Mouse (Mus musculus) midbrain, embryonic 13.5 days (tissue): ENCODE results near the gene Ppp2r1b. TPM values are rescaled to one million over a fixed set of nuclear protein-coding genes. Genes with fewer than 3 reads are reported as not detected.

Experiments used
- ATAC-seq: fragments of 200-750 bp; cut with Nextera tagmentation; 2 replicates; pipeline ENCODE4 v1.8.0; 2017; ENCODE audit warnings: mild to moderate bottlenecking, moderate TSS enrichment, moderate library complexity
- H3K27ac ChIP-seq: fragments of 300-500 bp; sonication (generic); 2 replicates; pipeline ENCODE4 v1.5.1; 2015; ENCODE audit warnings: inconsistent platforms, mild to moderate bottlenecking, moderate library complexity
- H3K27me3 ChIP-seq: fragments of 300-500 bp; sonication (generic); 2 replicates; pipeline ENCODE4 v1.6.1; 2015; ENCODE audit warnings: mild to moderate bottlenecking, inconsistent platforms
- H3K36me3 ChIP-seq: fragments of 300-500 bp; sonication (generic); 2 replicates; pipeline ENCODE4 v1.6.1; 2015; ENCODE audit warnings: mild to moderate bottlenecking, inconsistent platforms
- H3K4me1 ChIP-seq: fragments of 300-500 bp; sonication (generic); replicated peaks from 2 replicates; pipeline ENCODE4 v1.6.1; 2015; ENCODE audit warnings: inconsistent platforms
- H3K4me2 ChIP-seq: fragments of 300-500 bp; sonication (generic); replicated peaks from 2 replicates; pipeline ENCODE4 v1.6.1; 2015; ENCODE audit warnings: moderate library complexity, mild to moderate bottlenecking, inconsistent platforms
- H3K4me3 ChIP-seq: fragments of 300-500 bp; sonication (generic); replicated peaks from 2 replicates; pipeline ENCODE4 v1.5.1; 2015; ENCODE audit warnings: mild to moderate bottlenecking, inconsistent platforms
- H3K9ac ChIP-seq: fragments of 300-500 bp; sonication (generic); replicated peaks from 2 replicates; pipeline ENCODE4 v1.6.1; 2015; ENCODE audit warnings: mild to moderate bottlenecking, inconsistent platforms
- H3K9me3 ChIP-seq: fragments of 300-500 bp; sonication (generic); 2 replicates; pipeline ENCODE4 v1.6.1; 2016; ENCODE audit warnings: mild to moderate bottlenecking, inconsistent platforms
- WGBS: fragments of 180-500 bp; shearing (Covaris S2); methylation state at CpG from one replicate; pipeline ENCODE4 v1.1.7; 2015; 5-methylcytosine and 5-hydroxymethylcytosine counted together
- polyA plus RNA-seq: library from polyadenylated mRNA; unstranded; fragments of >200 nt; fragmentation: Nextera tagmentation; extraction: Ambion mirVana; gene quantifications from 2 replicates; pipeline ENCODE4 v1.2.1, GENCODE M21; 2015

The Ppp2r1b gene
- polyA plus RNA-seq, 1 experiment from 2014 or later: 58.0 TPM

DNA sequence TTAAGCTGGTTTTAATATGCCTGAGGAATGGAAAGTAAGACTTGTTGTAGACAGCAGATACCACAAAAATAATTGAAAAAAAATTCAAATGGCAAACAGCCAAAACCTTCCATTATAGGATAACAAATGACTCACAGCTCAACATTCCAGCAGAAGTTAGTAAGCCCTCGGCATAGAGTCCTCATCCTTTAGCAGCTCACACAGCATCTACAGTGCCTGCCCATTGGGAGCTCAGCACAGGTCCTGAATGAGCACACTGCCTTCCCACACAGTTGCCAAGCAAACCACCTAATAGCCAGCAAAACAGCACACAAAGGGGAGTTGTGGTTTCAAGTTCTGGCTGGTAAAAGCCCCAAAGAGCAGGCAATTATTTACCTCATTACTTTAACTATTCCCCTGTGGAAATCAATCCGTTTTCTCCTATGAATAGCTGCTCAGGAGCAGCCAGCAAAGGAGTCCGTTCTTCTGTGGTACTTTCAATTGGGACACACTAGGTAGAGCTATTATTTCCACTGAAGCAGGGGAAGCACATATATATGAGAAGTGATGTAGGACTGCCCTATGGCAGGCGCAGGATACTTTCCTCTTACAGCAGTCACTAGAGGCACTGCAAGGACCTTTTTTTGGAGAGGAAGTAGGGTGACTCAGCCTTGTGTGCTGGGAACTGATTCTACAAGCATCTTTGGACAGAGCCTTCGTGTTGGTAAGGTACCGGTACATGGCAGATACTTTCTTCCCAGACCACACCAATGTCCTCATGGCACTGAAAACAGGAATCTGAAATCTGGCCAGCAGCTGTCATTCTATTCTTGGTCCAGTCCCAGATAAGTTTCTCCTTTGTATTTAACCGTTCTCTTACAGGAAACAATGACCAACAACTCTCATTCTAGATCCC lies 55.2 kb downstream of the Ppp2r1b start:
- H3K9ac ChIP-seq: no peak overlapping the region
- no peak overlapping the region for H3K4me2 ChIP-seq
- no peaks in the 10 kb centered on the region for H3K9me3 ChIP-seq
- H3K36me3 ChIP-seq: peaks cover 33% of the 10 kb centered on the region
- no peaks in the 10 kb centered on the region for H3K4me1 ChIP-seq
- WGBS: 82% methylated on average over 7 of the region's 7 CpGs
- H3K27ac ChIP-seq: no peak overlapping the region
- no peak overlapping the region for H3K4me3 ChIP-seq
- H3K27me3 ChIP-seq: no peaks in the 10 kb centered on the region
- no peak for ATAC-seq

DNA sequence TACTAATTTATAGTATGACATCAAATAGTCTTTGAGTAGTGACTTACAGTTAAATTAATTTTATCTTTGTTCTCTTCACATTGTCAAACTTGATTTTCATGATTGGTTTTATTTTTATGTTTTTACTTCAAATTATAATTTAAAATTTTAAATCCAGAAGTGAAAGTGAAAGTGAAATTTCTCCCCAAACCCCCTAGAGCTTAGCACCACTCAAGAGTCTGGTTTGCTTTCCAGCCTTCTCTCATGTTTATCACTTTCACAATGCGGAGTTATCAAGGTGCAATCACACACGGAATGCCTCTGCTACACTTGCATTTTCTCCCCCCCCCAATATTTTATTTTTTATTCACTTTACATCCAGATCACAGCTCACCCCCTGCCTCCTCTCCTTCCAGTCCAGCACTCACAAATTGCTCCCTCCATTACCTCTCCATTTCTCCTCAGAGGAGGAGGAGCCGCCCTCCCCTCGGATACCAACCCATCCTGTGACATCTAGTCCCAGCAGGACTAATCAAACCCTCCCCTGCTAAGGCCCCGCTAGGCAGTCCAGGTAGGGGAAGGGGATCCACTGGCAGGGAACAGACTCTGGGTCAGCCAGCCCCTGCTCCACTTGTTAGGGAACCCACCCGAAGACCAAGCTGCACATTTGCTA lies 59.2 kb downstream of the Ppp2r1b start:
- no peaks in the 10 kb centered on the region for H3K27me3 ChIP-seq
- no peaks in the 10 kb centered on the region for H3K4me1 ChIP-seq
- no peak for ATAC-seq
- H3K9me3 ChIP-seq: no peaks in the 10 kb centered on the region
- H3K9ac ChIP-seq: no peak overlapping the region
- H3K4me3 ChIP-seq: no peak overlapping the region
- H3K27ac ChIP-seq: no peak overlapping the region
- WGBS: 79% methylated on average over 6 of the region's 6 CpGs
- no peak overlapping the region for H3K4me2 ChIP-seq
- H3K36me3 ChIP-seq: peaks cover 9% of the 10 kb centered on the region; the same call in 1 of the 2 replicates

DNA sequence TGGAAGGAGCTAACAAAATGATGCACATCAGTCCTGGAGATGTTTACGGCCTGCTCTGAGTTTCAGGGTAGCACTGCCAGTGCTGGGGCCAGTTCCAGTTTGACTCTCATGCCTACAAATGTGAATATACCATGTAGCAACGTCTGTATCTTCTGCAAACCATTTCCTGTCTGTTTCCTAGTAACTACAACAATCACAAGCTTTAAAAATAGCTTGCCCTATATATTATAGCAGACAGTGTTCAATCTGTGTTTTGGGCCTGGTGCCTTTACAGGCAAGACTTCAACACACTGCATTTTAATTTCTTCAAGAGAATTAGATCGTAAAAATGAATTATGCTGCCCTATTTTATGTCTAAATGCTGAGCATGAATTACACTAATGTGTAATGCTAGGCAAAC lies 60.2 kb downstream of the Ppp2r1b start:
- 91% methylated on average over 3 of the region's 3 CpGs for WGBS
- ATAC-seq: no peak

DNA sequence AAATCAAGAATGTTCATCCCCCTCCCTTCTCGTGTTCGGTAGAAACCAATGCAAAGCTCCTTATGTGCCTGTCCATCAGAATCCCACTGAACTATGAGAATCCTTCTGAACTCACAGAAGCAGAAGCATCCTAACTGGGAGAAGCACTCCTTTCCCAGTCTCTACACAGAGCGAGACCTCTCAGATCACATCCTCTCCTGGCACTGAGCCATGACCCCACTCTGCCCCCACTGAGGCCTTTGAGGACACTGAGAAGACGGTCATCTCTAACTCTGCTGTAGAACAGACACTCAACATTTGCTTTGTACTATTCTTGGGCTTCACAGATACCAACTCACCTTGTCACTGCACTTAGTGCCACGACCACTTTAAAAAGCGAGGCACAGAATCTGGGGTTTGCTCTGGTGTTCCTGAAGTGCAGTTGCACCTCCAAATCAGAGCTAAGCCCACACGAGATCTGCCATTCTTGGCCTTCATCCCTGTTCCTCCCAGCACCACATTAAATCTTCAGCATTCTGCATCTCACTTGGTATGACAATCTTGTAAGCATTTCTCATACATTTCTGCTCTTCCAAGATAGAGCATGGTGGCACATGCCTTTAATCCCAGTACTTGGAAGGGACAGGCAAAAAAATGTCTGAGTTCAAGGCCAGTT lies 66.9 kb downstream of the Ppp2r1b start:
- ATAC-seq: no peak
- no peak overlapping the region for H3K4me3 ChIP-seq
- 90% methylated on average over 7 of the region's 7 CpGs for WGBS

More for the DNA sequence above, 60.2 kb downstream of the Ppp2r1b start:
- Histone ChIP-seq H3K27ac (no peak overlapping the region), H3K4me3 (no peak overlapping the region), H3K36me3 (peaks cover 9% of the 10 kb centered on the region; the same call in 1 of the 2 replicates), H3K9me3 (no peaks in the 10 kb centered on the region), H3K27me3 (no peaks in the 10 kb centered on the region), H3K4me1 (no peaks in the 10 kb centered on the region), H3K9ac (no peak overlapping the region), H3K4me2 (no peak overlapping the region)

DNA sequence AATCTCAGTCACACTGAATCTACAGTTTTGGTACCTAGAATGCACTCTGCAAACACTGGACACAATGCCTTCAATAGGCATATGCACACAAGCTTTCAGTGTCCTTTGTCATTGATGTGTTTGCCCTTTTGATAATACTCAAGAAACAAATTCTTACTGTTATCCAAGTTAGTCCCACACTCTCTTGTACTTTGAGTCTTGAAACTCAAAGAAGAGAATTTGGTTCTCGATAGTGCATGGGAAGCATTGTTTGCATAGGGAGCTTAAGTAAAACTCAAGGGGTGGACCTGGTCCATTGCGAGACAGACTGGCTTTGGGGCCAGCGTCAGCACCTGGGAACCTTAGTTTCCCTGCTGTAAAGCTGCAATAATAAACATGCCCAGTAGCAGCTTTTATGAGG lies 73.0 kb downstream of the Ppp2r1b start:
- WGBS: 72% methylated on average over 3 of the region's 3 CpGs
- Histone ChIP-seq H3K4me3 (no peak overlapping the region), H3K36me3 (peaks cover 5% of the 10 kb centered on the region; the same call in 1 of the 2 replicates), H3K9me3 (no peaks in the 10 kb centered on the region), H3K9ac (no peak overlapping the region), H3K27me3 (no peaks in the 10 kb centered on the region), H3K27ac (no peak overlapping the region), H3K4me2 (no peak overlapping the region), H3K4me1 (no peaks in the 10 kb centered on the region)
- ATAC-seq: no peak

More for the DNA sequence above, 66.9 kb downstream of the Ppp2r1b start:
- Histone ChIP-seq H3K27ac (no peak overlapping the region), H3K4me1 (no peaks in the 10 kb centered on the region), H3K9me3 (no peaks in the 10 kb centered on the region), H3K9ac (no peak overlapping the region), H3K36me3 (peaks cover 12% of the 10 kb centered on the region; the same call in 1 of the 2 replicates), H3K27me3 (no peaks in the 10 kb centered on the region), H3K4me2 (no peak overlapping the region)

DNA sequence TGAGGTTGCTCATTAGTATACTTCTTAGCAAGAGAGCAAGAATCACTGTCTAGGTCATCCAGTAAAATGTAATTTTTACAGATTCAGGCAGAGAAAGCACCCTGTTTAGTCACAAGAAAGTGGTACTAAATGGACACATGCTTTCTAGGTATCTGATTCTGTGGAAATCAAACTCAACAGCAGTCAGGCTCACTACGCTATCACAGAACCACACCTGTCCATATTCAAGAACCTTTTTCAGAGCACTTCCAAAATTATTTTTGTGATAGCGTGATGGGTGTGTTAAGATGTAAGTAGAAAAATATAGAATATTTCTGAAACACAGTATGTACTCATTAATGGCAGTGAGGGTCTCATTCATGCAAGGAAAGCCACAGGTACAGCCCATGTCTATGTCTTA lies 74.5 kb downstream of the Ppp2r1b start:
- Histone ChIP-seq H3K4me1 (no peaks in the 10 kb centered on the region), H3K4me2 (no peak overlapping the region), H3K9ac (no peak overlapping the region), H3K27me3 (no peaks in the 10 kb centered on the region), H3K27ac (no peak overlapping the region), H3K4me3 (no peak overlapping the region), H3K36me3 (peaks cover 5% of the 10 kb centered on the region; the same call in 1 of the 2 replicates), H3K9me3 (no peaks in the 10 kb centered on the region)
- no peak for ATAC-seq
- WGBS: 99% methylated on average over 2 of the region's 2 CpGs

DNA sequence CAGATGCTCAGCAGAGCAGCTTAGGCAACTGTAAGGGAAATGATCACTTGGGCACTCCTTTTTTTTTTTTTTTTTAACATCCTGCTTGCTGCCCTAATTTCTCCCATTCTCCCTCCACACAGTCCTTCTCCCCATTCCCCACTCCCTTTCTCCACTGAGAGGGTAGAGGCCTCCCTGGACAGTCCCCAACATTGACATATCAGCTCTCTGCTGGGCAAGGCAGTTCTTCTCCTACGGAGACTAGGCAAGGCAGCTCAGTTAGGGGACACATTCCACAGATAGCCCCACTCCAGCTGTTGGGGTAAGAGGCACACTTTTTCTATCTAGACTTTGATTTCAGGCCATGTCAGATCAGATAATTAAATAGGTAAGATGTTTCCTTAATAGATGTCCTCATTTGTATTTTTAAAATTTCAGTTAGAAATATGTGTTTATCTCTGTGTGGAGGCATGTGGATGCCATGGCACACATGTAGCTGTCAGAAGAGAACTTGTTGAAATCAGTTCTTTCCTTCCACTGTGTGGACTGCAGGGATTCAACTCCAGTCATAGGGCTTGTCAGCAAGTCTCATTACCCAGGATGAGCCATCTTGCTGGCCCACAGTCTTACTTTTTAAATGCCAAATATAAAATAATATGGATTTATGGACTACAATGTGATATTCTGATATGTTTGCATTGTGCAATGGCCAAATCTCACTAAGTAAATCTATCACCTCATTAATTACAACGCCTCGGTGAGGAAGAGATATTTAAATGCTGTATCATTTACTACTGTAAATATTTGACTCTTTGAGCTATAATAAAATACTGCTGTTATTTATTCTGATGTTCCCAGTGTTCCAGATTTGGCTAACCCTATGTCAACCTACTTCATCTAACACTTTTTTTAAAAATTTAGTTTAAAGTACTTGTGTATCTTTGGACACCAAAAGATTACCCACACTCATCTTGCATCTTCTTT lies 76.1 kb downstream of the Ppp2r1b start:
- WGBS: 94% methylated on average over 3 of the region's 3 CpGs

DNA sequence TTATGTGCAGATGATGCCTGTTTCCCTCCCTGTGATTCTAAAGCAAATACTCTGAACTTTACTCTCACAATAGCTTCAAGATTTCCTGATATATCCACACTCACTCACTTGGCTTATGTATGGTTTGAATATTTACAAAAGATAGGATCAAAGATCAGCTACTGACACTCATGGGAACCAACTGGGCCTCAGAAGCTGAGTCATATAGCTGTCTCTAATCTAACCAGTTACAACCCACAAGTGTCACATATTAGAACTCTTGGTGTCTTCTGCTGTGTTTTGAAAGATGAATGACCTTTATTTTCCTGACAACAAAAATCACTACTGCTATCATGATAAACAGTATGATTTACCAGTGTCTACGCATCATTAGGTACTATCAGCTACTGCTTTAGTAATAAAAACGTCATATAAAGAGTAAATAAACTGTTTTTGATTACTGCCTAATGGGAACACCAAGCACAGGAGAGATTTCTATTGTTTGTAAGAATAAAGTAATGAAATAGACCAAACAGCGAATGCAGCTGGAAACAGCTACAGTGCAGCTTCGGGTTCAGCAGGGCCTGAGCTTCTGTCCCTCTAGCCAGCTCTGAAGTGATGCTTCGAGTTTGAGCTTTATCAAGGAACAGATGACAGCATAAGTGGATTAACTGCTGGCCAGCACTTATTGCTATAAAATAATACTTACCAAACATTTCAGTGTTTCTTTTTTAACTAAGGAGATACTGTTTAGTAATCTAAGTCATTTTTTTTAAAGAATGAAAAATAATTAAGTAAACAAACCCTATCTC lies 77.5 kb downstream of the Ppp2r1b start:
- 84% methylated on average over 5 of the region's 5 CpGs for WGBS
- Histone ChIP-seq H3K36me3 (no peaks in the 10 kb centered on the region), H3K27ac (no peak overlapping the region), H3K4me2 (no peak overlapping the region), H3K4me3 (no peak overlapping the region), H3K9me3 (no peaks in the 10 kb centered on the region), H3K4me1 (no peaks in the 10 kb centered on the region), H3K27me3 (no peaks in the 10 kb centered on the region), H3K9ac (no peak overlapping the region)
- no peak for ATAC-seq

More for the DNA sequence above, 76.1 kb downstream of the Ppp2r1b start:
- H3K9me3 ChIP-seq: no peaks in the 10 kb centered on the region
- H3K36me3 ChIP-seq: no peaks in the 10 kb centered on the region
- H3K27me3 ChIP-seq: no peaks in the 10 kb centered on the region
- no peak overlapping the region for H3K4me3 ChIP-seq
- no peak for ATAC-seq
- H3K27ac ChIP-seq: no peak overlapping the region
- H3K4me2 ChIP-seq: no peak overlapping the region
- no peak overlapping the region for H3K9ac ChIP-seq
- no peaks in the 10 kb centered on the region for H3K4me1 ChIP-seq

DNA sequence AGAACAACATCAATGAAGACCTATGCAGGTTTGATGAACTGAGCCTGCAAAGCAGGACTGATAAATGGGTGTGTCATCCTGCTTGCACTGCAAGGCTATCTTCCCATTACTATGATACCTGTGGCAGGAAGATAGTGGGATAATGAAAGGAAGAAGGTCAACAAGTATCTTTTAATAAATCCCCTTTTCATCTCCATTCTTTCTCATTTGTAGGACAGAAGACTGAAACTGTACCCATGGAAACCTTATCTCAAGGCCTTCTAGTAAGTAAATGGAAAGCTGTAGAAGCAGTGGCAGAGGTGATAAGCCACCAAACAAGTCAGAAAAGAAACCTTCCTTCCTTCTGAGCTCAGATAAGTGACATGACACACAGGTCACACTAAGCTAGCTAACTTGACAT lies 79.4 kb downstream of the Ppp2r1b start:
- H3K27me3 ChIP-seq: no peaks in the 10 kb centered on the region
- no peak overlapping the region for H3K9ac ChIP-seq
- no peaks in the 10 kb centered on the region for H3K4me1 ChIP-seq
- ATAC-seq: no peak
- H3K36me3 ChIP-seq: no peaks in the 10 kb centered on the region
- H3K4me3 ChIP-seq: no peak overlapping the region
- no peaks in the 10 kb centered on the region for H3K9me3 ChIP-seq
- H3K4me2 ChIP-seq: no peak overlapping the region
- H3K27ac ChIP-seq: no peak overlapping the region

DNA sequence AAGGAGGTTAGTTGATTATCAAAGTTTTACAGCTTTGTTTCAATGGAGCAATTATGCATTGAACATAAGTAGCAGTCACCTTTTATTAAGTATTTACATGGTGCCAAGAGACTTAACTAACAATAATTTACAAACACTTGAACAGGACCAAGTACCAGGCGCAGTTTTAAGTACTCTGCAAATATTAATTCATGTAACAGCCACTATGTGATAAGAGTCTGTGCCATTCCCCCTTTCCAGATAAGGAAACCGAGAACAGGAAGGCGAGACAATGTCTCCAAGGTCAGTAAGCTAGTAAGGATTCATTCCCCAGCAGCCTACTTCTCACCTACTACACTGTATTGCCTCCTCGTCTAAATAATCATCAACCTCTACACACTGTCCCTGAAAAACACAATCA lies 80.7 kb downstream of the Ppp2r1b start:
- 95% methylated on average over 4 of the region's 4 CpGs for WGBS
- no peaks in the 10 kb centered on the region for H3K36me3 ChIP-seq
- H3K9me3 ChIP-seq: no peaks in the 10 kb centered on the region
- no peak overlapping the region for H3K4me2 ChIP-seq
- H3K27me3 ChIP-seq: no peaks in the 10 kb centered on the region
- ATAC-seq: no peak
- H3K9ac ChIP-seq: no peak overlapping the region
- H3K4me3 ChIP-seq: no peak overlapping the region
- H3K27ac ChIP-seq: no peak overlapping the region
- H3K4me1 ChIP-seq: no peaks in the 10 kb centered on the region

DNA sequence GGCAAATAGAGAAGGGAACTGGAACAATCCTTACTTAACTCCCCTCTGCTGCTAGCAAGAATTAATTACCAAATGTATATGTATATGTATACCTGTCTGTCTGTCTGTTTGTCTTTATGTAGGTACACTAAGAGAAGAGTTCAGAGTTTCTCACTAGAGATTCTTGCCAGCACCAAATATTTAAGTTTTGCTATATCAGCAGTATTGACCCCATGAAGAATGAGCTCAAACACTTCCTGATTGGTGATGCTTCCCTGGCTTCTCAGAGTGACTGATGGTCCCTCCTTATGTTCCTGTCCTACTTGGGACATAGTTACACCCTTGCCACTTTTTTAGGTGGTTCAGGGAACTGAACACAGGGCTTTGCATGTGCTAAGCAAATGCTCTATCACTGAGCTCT lies 84.9 kb downstream of the Ppp2r1b start:
- ATAC-seq: no peak
- H3K27ac ChIP-seq: no peak overlapping the region
- H3K4me3 ChIP-seq: no peak overlapping the region
- H3K27me3 ChIP-seq: no peaks in the 10 kb centered on the region
- no peak overlapping the region for H3K9ac ChIP-seq
- no peaks in the 10 kb centered on the region for H3K4me1 ChIP-seq
- H3K36me3 ChIP-seq: peaks cover 19% of the 10 kb centered on the region; the same call in 1 of the 2 replicates
- no peaks in the 10 kb centered on the region for H3K9me3 ChIP-seq
- H3K4me2 ChIP-seq: no peak overlapping the region
